Comparison of ENCODE assay signal across 11 mouse cellular contexts in genomic region chr1:181951266-181951665, GRCm38 (mm10).
"Had no signal": no experiment of that assay in that cellular context is flagged by ENCODE, and none has a peak within 500 bp of the region (broad histone marks: within the 10 kb centered on the region; RNA-seq: fewer than 3 reads in every experiment).

No protein-coding gene starts in this region.

- H3K4me3 ChIP-seq: limb, embryonic 12.5 days; midbrain, embryonic 13.5 days had no signal

- H3K4me1 ChIP-seq: limb, embryonic 12.5 days; midbrain, embryonic 13.5 days had no signal

- DNase-seq: kidney, adult 8-10 months; kidney, postnatal 25 days; lung, adult 18-20 months; right cerebral cortex, adult 18-20 months; right cerebral cortex, postnatal 4 days; spleen, adult 18-20 months; thymus, postnatal 4 days had no signal

- H3K27me3 ChIP-seq: limb, embryonic 12.5 days; midbrain, embryonic 13.5 days had no signal

- H3K9me3 ChIP-seq: limb, embryonic 12.5 days; midbrain, embryonic 13.5 days had no signal

- H3K9ac ChIP-seq: limb, embryonic 12.5 days; liver, embryonic 14.5 days; midbrain, embryonic 13.5 days had no signal

- H3K4me2 ChIP-seq: limb, embryonic 12.5 days; midbrain, embryonic 13.5 days had no signal

- H3K27ac ChIP-seq: limb, embryonic 12.5 days; liver, embryonic 14.5 days; midbrain, embryonic 13.5 days; stomach, postnatal 0 days had no signal

- ATAC-seq: midbrain, embryonic 13.5 days had no signal
